Mouse (Mus musculus) neural tube, embryonic 15.5 days (tissue): ENCODE measurements around the gene Jpt2. TPM values are rescaled to one million over a fixed set of nuclear protein-coding genes. Genes with fewer than 3 reads are reported as not detected.

ENCODE experiments used
- ATAC-seq: fragments of 200-750 bp; cut with Nextera tagmentation; 2 replicates; pipeline ENCODE4 v1.8.0; 2017; ENCODE audit warnings: mild to moderate bottlenecking, moderate TSS enrichment, moderate library complexity; ENCODE audit not compliant: low FRiP score
- H3K27ac ChIP-seq: fragments of 300-500 bp; sonication (generic); replicated peaks from 2 replicates; pipeline ENCODE4 v1.5.1; 2015; ENCODE audit warnings: mild to moderate bottlenecking, inconsistent platforms
- H3K27me3 ChIP-seq: fragments of 300-500 bp; sonication (generic); replicated peaks from 2 replicates; pipeline ENCODE4 v1.6.1; 2015; ENCODE audit warnings: inconsistent platforms
- H3K36me3 ChIP-seq: fragments of 300-500 bp; sonication (generic); 2 replicates; pipeline ENCODE4 v1.6.1; 2015; ENCODE audit warnings: inconsistent platforms
- H3K4me1 ChIP-seq: fragments of 300-500 bp; sonication (generic); 2 replicates; pipeline ENCODE4 v1.6.1; 2015; ENCODE audit warnings: inconsistent platforms
- H3K4me2 ChIP-seq: fragments of 300-500 bp; sonication (generic); 2 replicates; pipeline ENCODE4 v1.6.1; 2015; ENCODE audit warnings: inconsistent platforms, mild to moderate bottlenecking, moderate library complexity
- H3K4me3 ChIP-seq: fragments of 300-500 bp; sonication (generic); replicated peaks from 2 replicates; pipeline ENCODE4 v1.5.1; 2015; ENCODE audit warnings: mild to moderate bottlenecking, inconsistent platforms
- H3K9ac ChIP-seq: fragments of 300-500 bp; sonication (generic); replicated peaks from 2 replicates; pipeline ENCODE4 v1.6.1; 2015; ENCODE audit warnings: mild to moderate bottlenecking, inconsistent platforms
- H3K9me3 ChIP-seq: fragments of 300-500 bp; sonication (generic); replicated peaks from 2 replicates; pipeline ENCODE4 v1.6.1; 2016; ENCODE audit warnings: inconsistent platforms
- WGBS: fragments of 180-500 bp; shearing (Covaris S2); methylation state at CpG from one replicate; pipeline ENCODE4 v1.1.7; 2015; ENCODE audit warnings: mixed read lengths; 5-methylcytosine and 5-hydroxymethylcytosine counted together
- polyA plus RNA-seq: library from polyadenylated mRNA; unstranded; fragments of >200 nt; fragmentation: Nextera tagmentation; extraction: Ambion mirVana; gene quantifications from 2 replicates; pipeline ENCODE4 v1.2.1, GENCODE M21; 2015

Jpt2 gene
- polyA plus RNA-seq, 1 experiment from 2014 or later, result 81.4 TPM

GRCm38 (mm10) chr17:24894061-24894994 is 66.2 kb downstream of the Jpt2 start:
- 12% methylated on average over 31 of the region's 31 CpGs for WGBS
- Histone ChIP-seq H3K27ac (peak overlapping the region; percentile 88), H3K9ac (peak overlapping the region; percentile 93), H3K4me3 (peak overlapping the region; percentile 87), H3K9me3 (no peaks in the 10 kb centered on the region), H3K4me2 (peak overlapping the region; percentile 99), H3K36me3 (peaks cover 60% of the 10 kb centered on the region), H3K4me1 (peaks cover 65% of the 10 kb centered on the region), H3K27me3 (no peaks in the 10 kb centered on the region)
- peak; percentile 33 for ATAC-seq

GRCm38 (mm10) chr17:24893276-24893675 is 67.2 kb downstream of the Jpt2 start:
- WGBS, result 98% methylated on average over 2 of the region's 2 CpGs
- peaks cover 59% of the 10 kb centered on the region for H3K36me3 ChIP-seq
- 0 out of 2 replicates have a peak overlapping the region, but pooled peaks have one; percentile 87 for H3K4me3 ChIP-seq

GRCm38 (mm10) chr17:24892785-24893184 is 67.7 kb downstream of the Jpt2 start:
- no peaks in the 10 kb centered on the region for H3K9me3 ChIP-seq
- ATAC-seq, result no peak
- H3K36me3 ChIP-seq, result peaks cover 54% of the 10 kb centered on the region
- no peak overlapping the region for H3K4me2 ChIP-seq
- peaks cover 70% of the 10 kb centered on the region for H3K4me1 ChIP-seq
- H3K27ac ChIP-seq, result no peak overlapping the region
- no peaks in the 10 kb centered on the region for H3K27me3 ChIP-seq
- WGBS, result 93% methylated on average over 12 of the region's 12 CpGs
- H3K4me3 ChIP-seq, result no peak overlapping the region
- H3K9ac ChIP-seq, result no peak overlapping the region

More at GRCm38 (mm10) chr17:24893276-24893675, 67.2 kb downstream of the Jpt2 start:
- no peaks in the 10 kb centered on the region for H3K27me3 ChIP-seq
- no peaks in the 10 kb centered on the region for H3K9me3 ChIP-seq
- H3K9ac ChIP-seq, result no peak overlapping the region
- H3K4me2 ChIP-seq, result peak overlapping the region; percentile 99; the same call in 1 of the 2 replicates
- ATAC-seq, result no peak
- H3K27ac ChIP-seq, result no peak overlapping the region
- H3K4me1 ChIP-seq, result peaks cover 70% of the 10 kb centered on the region

DNA sequence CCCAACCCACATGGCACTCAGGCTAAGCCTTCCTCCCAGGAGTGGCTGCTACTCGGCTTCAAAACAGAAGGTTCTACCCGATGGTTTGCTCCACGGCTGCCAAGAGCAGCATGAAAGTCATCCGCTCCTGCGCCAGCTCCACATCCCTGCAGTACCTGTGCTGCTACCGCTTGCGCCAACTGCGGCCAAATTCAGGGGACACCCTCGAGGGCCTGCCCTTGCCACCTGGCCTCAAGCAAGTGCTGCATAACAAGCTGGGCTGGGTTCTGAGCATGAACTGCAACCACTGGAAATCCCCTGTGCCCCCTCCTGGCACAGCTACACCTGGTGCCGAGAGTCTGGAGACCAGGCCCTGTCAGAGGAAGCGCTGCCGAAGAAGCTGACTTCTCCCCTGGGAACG is 69.2 kb downstream of the Jpt2 start:
- Histone ChIP-seq H3K36me3 (peaks cover 48% of the 10 kb centered on the region), H3K9me3 (no peaks in the 10 kb centered on the region), H3K27ac (no peak overlapping the region), H3K27me3 (no peaks in the 10 kb centered on the region), H3K4me1 (peaks cover 65% of the 10 kb centered on the region), H3K9ac (no peak overlapping the region), H3K4me3 (no peak overlapping the region), H3K4me2 (no peak overlapping the region)
- ATAC-seq, result no peak
- WGBS, result 85% methylated on average over 13 of the region's 13 CpGs

GRCm38 (mm10) chr17:24890151-24891092 is 70.1 kb downstream of the Jpt2 start:
- no peak for ATAC-seq
- H3K9ac ChIP-seq, result no peak overlapping the region
- 89% methylated on average over 19 of the region's 19 CpGs for WGBS

DNA sequence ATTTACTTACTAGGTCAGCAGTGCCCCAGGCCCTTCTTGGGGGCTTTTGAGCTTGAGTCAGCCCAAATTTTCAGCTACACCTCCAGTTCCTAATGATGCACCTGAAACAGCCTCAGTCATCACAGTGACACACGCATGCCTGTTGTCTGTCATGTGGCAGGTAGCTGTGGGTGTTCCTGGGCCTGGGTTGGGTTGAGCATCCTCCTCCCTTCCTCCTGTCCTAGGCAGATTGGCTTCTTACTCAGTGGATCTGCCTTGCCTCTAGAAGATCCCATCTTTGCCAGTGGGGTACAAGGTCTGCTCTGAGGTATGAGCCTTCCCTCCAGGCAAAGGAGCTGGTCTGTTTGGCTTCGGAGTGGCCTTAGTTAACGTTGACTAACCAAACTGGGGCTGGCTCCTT is 71.6 kb downstream of the Jpt2 start:
- Histone ChIP-seq H3K36me3 (peaks cover 53% of the 10 kb centered on the region), H3K27me3 (no peaks in the 10 kb centered on the region), H3K27ac (no peak overlapping the region), H3K4me2 (peak overlapping the region; percentile 95; the same call in 1 of the 2 replicates), H3K4me3 (no peak overlapping the region), H3K9ac (no peak overlapping the region), H3K9me3 (no peaks in the 10 kb centered on the region), H3K4me1 (peaks cover 65% of the 10 kb centered on the region)
- no peak for ATAC-seq
- 92% methylated on average over 3 of the region's 3 CpGs for WGBS

More at GRCm38 (mm10) chr17:24890151-24891092, 70.1 kb downstream of the Jpt2 start:
- Histone ChIP-seq H3K36me3 (peaks cover 48% of the 10 kb centered on the region), H3K4me2 (no peak overlapping the region), H3K27ac (no peak overlapping the region), H3K4me3 (no peak overlapping the region), H3K9me3 (no peaks in the 10 kb centered on the region), H3K27me3 (no peaks in the 10 kb centered on the region), H3K4me1 (peaks cover 62% of the 10 kb centered on the region)

Other genes with a start within 250 kb of the Jpt2 start
- 0.15 TPM in 1 of 2 replicates, not detected in the other for gene Rnf151, start 242.6 kb downstream of the Jpt2 start, polyA plus RNA-seq
- gene Rps2, start 242.6 kb downstream of the Jpt2 start, polyA plus RNA-seq, result 729 and 914 TPM in 2 replicates
- gene Ndufb10, start 236.2 kb downstream of the Jpt2 start, polyA plus RNA-seq, result 302 and 304 TPM in 2 replicates
- gene Rpl3l, start 232.9 kb downstream of the Jpt2 start, polyA plus RNA-seq, result 0.10 and 0.19 TPM in 2 replicates
- gene Msrb1, start 224.0 kb downstream of the Jpt2 start, polyA plus RNA-seq, result 23.2 and 24.4 TPM in 2 replicates
- 0.37 and 0.38 TPM in 2 replicates for gene Hs3st6, start 207.7 kb downstream of the Jpt2 start, polyA plus RNA-seq
- not detected in 2 replicates for gene Meiob, start 156.4 kb downstream of the Jpt2 start, polyA plus RNA-seq
- 74.7 and 78.9 TPM in 2 replicates for gene Hagh, start 120.5 kb downstream of the Jpt2 start, polyA plus RNA-seq
- gene Fahd1, start 110.3 kb downstream of the Jpt2 start, polyA plus RNA-seq, result 26.0 and 26.4 TPM in 2 replicates
- gene Igfals, start 94.7 kb downstream of the Jpt2 start, polyA plus RNA-seq, result 0.06 and 0.78 TPM in 2 replicates
- 63.2 and 68.9 TPM in 2 replicates for gene Nubp2, start 74.3 kb downstream of the Jpt2 start, polyA plus RNA-seq
- 77.6 and 84.2 TPM in 2 replicates for gene Spsb3, start 74.0 kb downstream of the Jpt2 start, polyA plus RNA-seq
- gene Eme2, start 65.6 kb downstream of the Jpt2 start, polyA plus RNA-seq, result 27.9 and 31.3 TPM in 2 replicates
- 89.0 and 89.5 TPM in 2 replicates for gene Mrps34, start 65.6 kb downstream of the Jpt2 start, polyA plus RNA-seq
- gene Nme3, start 64.2 kb downstream of the Jpt2 start, polyA plus RNA-seq, result 92.9 and 105 TPM in 2 replicates
- 82.3 and 87.2 TPM in 2 replicates for gene Mapk8ip3, start 23.7 kb downstream of the Jpt2 start, polyA plus RNA-seq
- 5.3 and 5.5 TPM in 2 replicates for gene Cramp1l, start 55.1 kb upstream of the Jpt2 start, polyA plus RNA-seq
- gene Ift140, start 55.4 kb upstream of the Jpt2 start, polyA plus RNA-seq, result 15.7 and 18.6 TPM in 2 replicates
- 11.4 and 13.3 TPM in 2 replicates for gene Tmem204, start 122.9 kb upstream of the Jpt2 start, polyA plus RNA-seq
- 56.5 and 57.6 TPM in 2 replicates for gene Telo2, start 155.3 kb upstream of the Jpt2 start, polyA plus RNA-seq
- 0.13 TPM in 1 of 2 replicates, not detected in the other for gene Ptx4, start 160.1 kb upstream of the Jpt2 start, polyA plus RNA-seq
- 25.1 and 28.7 TPM in 2 replicates for gene Clcn7, start 172.7 kb upstream of the Jpt2 start, polyA plus RNA-seq
- not detected in 2 replicates for gene Ccdc154, start 201.8 kb upstream of the Jpt2 start, polyA plus RNA-seq
- not detected in 2 replicates for gene Gm38655, start 214.8 kb upstream of the Jpt2 start, polyA plus RNA-seq
- 31.5 and 31.7 TPM in 2 replicates for gene BC003965, start 223.9 kb upstream of the Jpt2 start, polyA plus RNA-seq
- 14.1 and 14.8 TPM in 2 replicates for gene Unkl, start 227.7 kb upstream of the Jpt2 start, polyA plus RNA-seq